Comparison of ENCODE assay signal across 9 mouse cellular contexts in the genomic region with DNA sequence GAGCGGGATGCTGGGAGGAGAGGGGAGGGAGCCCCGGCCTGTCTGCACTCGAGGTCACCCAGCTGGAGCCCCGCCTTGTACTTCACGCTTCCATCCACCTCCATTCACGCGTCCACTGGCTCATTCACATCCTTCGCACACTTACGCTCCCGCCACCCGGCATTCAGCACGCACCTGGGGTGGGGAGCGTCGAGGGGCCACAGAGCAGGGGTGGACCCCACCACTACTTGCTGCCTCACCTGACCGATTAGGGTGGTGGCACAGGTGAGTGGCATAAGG. TPM values are rescaled to one million over a fixed set of nuclear protein-coding genes. Genes with fewer than 3 reads are reported as not detected.
A peak's percentile ranks its signal among the peaks of the same experiment; 100 is the strongest.
DNase-seq lines count a peak whose midpoint lies in the region; ATAC-seq and TF ChIP-seq lines count a peak whose summit lies in the region.
"Had no signal": no experiment of that assay in that cellular context is flagged by ENCODE, and none has a peak within 500 bp of the region (broad histone marks: within the 10 kb centered on the region; RNA-seq: fewer than 3 reads in every experiment).

Gene Hcrtr1 (minus strand): TSS at position 146 of the 279 bp plus-strand sequence.

- peak within 1 kb of the TSS; percentile 56 for H3K4me2 ChIP-seq in embryonic facial prominence, embryonic 12.5 days (replicated peaks)
- H3K4me2 ChIP-seq in hindbrain, embryonic 15.5 days: peak within 1 kb of the TSS; percentile 94
- peak within 1 kb of the TSS; percentile 97 for H3K4me2 ChIP-seq in midbrain, postnatal 0 days (ENCODE audit: low read depth, low read length, poor library complexity, severe bottlenecking)

- peak within 1 kb of the TSS; percentile 28 for H3K4me3 ChIP-seq in embryonic facial prominence, embryonic 12.5 days
- H3K4me3 ChIP-seq in hindbrain, embryonic 15.5 days: peak within 1 kb of the TSS; percentile 43
- H3K4me3 ChIP-seq in midbrain, postnatal 0 days (ENCODE audit: low read depth, low read length): peak within 1 kb of the TSS; percentile 52

- peak within 1 kb of the TSS; percentile 32; the same call in 1 of the 2 replicates for H3K9ac ChIP-seq in embryonic facial prominence, embryonic 12.5 days
- peak within 1 kb of the TSS; percentile 34 for H3K9ac ChIP-seq in hindbrain, embryonic 15.5 days
- peak within 1 kb of the TSS; percentile 71 for H3K9ac ChIP-seq in midbrain, postnatal 0 days (replicated peaks; ENCODE audit: low read length, poor library complexity, severe bottlenecking)

- under 1% methylated on average over 14 of the region's 15 CpGs for WGBS in embryonic facial prominence, embryonic 12.5 days
- WGBS in hindbrain, embryonic 15.5 days: under 1% methylated on average over 15 of the region's 15 CpGs
- 1% methylated on average over 14 of the region's 15 CpGs for WGBS in midbrain, postnatal 0 days

- H3K27ac ChIP-seq in embryonic facial prominence, embryonic 12.5 days: no peak within 1 kb of the TSS
- no peak within 1 kb of the TSS for H3K27ac ChIP-seq in hindbrain, embryonic 15.5 days (replicated peaks)
- H3K27ac ChIP-seq in midbrain, postnatal 0 days (ENCODE audit: low read depth, low read length): no peak within 1 kb of the TSS

- H3K36me3 ChIP-seq in embryonic facial prominence, embryonic 12.5 days: no peaks in the 10 kb centered on the region
- H3K36me3 ChIP-seq in hindbrain, embryonic 15.5 days: no peaks in the 10 kb centered on the region
- H3K36me3 ChIP-seq in midbrain, postnatal 0 days (ENCODE audit: insufficient read depth, low read length): no peaks in the 10 kb centered on the region

- no peak for ATAC-seq in embryonic facial prominence, embryonic 12.5 days (ENCODE audit: insufficient number of reproducible peaks, insufficient read depth, low FRiP score, low TSS enrichment)
- ATAC-seq in hindbrain, embryonic 15.5 days (ENCODE audit: low FRiP score, low read depth): no peak
- peak; percentile 51; the same call in 1 of the 2 replicates for ATAC-seq in midbrain, postnatal 0 days (ENCODE audit: low FRiP score)

- no peaks in the 10 kb centered on the region for H3K9me3 ChIP-seq in embryonic facial prominence, embryonic 12.5 days
- H3K9me3 ChIP-seq in hindbrain, embryonic 15.5 days: no peaks in the 10 kb centered on the region
- H3K9me3 ChIP-seq in midbrain, postnatal 0 days (ENCODE audit: low read length): no peaks in the 10 kb centered on the region

- peaks cover 4% of the 10 kb centered on the region; the same call in 1 of the 2 replicates for H3K4me1 ChIP-seq in embryonic facial prominence, embryonic 12.5 days
- peaks cover 27% of the 10 kb centered on the region for H3K4me1 ChIP-seq in hindbrain, embryonic 15.5 days (replicated peaks)
- peaks cover 4% of the 10 kb centered on the region; the same call in 1 of the 2 replicates for H3K4me1 ChIP-seq in midbrain, postnatal 0 days (ENCODE audit: insufficient read depth, low read length)

- peaks cover 56% of the 10 kb centered on the region for H3K27me3 ChIP-seq in embryonic facial prominence, embryonic 12.5 days
- peaks cover 34% of the 10 kb centered on the region for H3K27me3 ChIP-seq in hindbrain, embryonic 15.5 days
- peaks cover 6% of the 10 kb centered on the region for H3K27me3 ChIP-seq in midbrain, postnatal 0 days (ENCODE audit: insufficient read depth, low read length)

- no peak for TF ChIP-seq CTCF in midbrain, postnatal 0 days (IDR thresholded peaks at IDR 0.05)

- DNase-seq in layer of hippocampus, postnatal 14 days (ENCODE audit: low spot score in 2 of 2): no peak
- DNase-seq in layer of hippocampus, adult 8-10 months (ENCODE audit: low spot score in 2 of 2): no peak
- DNase-seq in midbrain, postnatal 0 days (ENCODE audit: low spot score): no peak
- DNase-seq in thymus, postnatal 14 days: no peak
- no peak for DNase-seq in adrenal gland, postnatal 36 days
- DNase-seq in gastrocnemius, postnatal 25 days: no peak

RNA-seq across cellular contexts. Expression of gene Hcrtr1, which starts in this region (rescaled TPM):
- total RNA-seq in layer of hippocampus, postnatal 14 days (2021): 10 to 100 TPM; 10.2 to 10.9 TPM
- total RNA-seq in layer of hippocampus, adult 8-10 months (2022): 1 to 10 TPM; 1.6 to 2.9 (median 2.4) TPM
- polyA plus RNA-seq in embryonic facial prominence, embryonic 12.5 days (2016; fragmentation: Nextera tagmentation; extraction: Ambion mirVana): 0.27 and 0.32 TPM in 2 replicates
- 3.4 and 5.1 TPM in 2 replicates for polyA plus RNA-seq in hindbrain, embryonic 15.5 days (2015; fragmentation: Nextera tagmentation; extraction: Ambion mirVana)
- 14.5 and 20.4 TPM in 2 replicates for total RNA-seq in midbrain, postnatal 0 days (2014; rRNA removed)
- polyA plus RNA-seq in midbrain, postnatal 0 days (2015; fragmentation: Nextera tagmentation; extraction: Ambion mirVana): 13.9 and 16.7 TPM in 2 replicates
- under 1 TPM; 0.40 to 0.46 TPM for total RNA-seq in adrenal gland, postnatal 36 days (2021)
- not detected for total RNA-seq in gastrocnemius, postnatal 25 days (2021)
- total RNA-seq: neutrophil, adult 5-6 weeks had no signal
